Mouse (Mus musculus) myocyte (in vitro differentiated cells): ENCODE measurements around the gene Erich3. TPM values are rescaled to one million over a fixed set of nuclear protein-coding genes. Genes with fewer than 3 reads are reported as not detected.

Source experiments
- H3K27me3 ChIP-seq: one replicate; pipeline ENCODE4 v1.6.1; 2011; ENCODE audit not compliant: control insufficient read depth, insufficient read depth, insufficient read length
- H3K36me3 ChIP-seq: one replicate; pipeline ENCODE4 v1.6.1; 2011; ENCODE audit not compliant: control insufficient read depth, insufficient read depth
- H3K4me2 ChIP-seq: one replicate; pipeline ENCODE4 v1.6.1; 2011; ENCODE audit warnings: low read depth, control low read depth
- H3K4me3 ChIP-seq: one replicate; pipeline ENCODE4 v1.5.1; 2011; ENCODE audit warnings: mild to moderate bottlenecking, control low read depth, moderate library complexity
- H3K79me2 ChIP-seq: one replicate; pipeline ENCODE4 v1.6.1; 2011; ENCODE audit not compliant: control insufficient read depth, insufficient read depth
- H3ac ChIP-seq: one replicate; pipeline ENCODE4 v1.6.1; 2011; ENCODE audit not compliant: control insufficient read depth, insufficient read length
- CEBPB ChIP-seq: IDR thresholded peaks from 2 replicates; pipeline ENCODE4 v1.6.1; 2011; ENCODE audit warnings: mild to moderate bottlenecking, moderate library complexity; ENCODE audit not compliant: poor library complexity, insufficient read depth, severe bottlenecking
- E2F4 ChIP-seq: IDR thresholded peaks from one replicate; pipeline ENCODE4 v1.6.1; 2011; ENCODE audit warnings: mild to moderate bottlenecking, control low read depth, moderate library complexity; ENCODE audit not compliant: insufficient read depth
- MAX ChIP-seq: IDR thresholded peaks from one replicate; pipeline ENCODE4 v1.6.1; 2011; ENCODE audit warnings: low read depth, mild to moderate bottlenecking, control low read depth
- MYOD1 ChIP-seq, 3 experiments: IDR thresholded peaks; one replicate each; pipeline ENCODE4 v1.6.1; 2011; ENCODE audit warnings: control low read depth in 2 of 3, low read depth in 2 of 3, mild to moderate bottlenecking in 2 of 3, moderate library complexity in 1 of 3; ENCODE audit not compliant: insufficient read length in 2 of 3, control insufficient read depth in 1 of 3
- MYOG ChIP-seq, 3 experiments: IDR thresholded peaks; one replicate each; pipeline ENCODE4 v1.6.1; 2011; ENCODE audit warnings: control low read depth in 2 of 3, low read depth in 2 of 3, mild to moderate bottlenecking in 2 of 3; ENCODE audit not compliant: insufficient read length in 2 of 3, control insufficient read depth in 1 of 3, insufficient read depth in 1 of 3
- POLR2A ChIP-seq: IDR thresholded peaks from one replicate; pipeline ENCODE4 v1.6.1; 2011; ENCODE audit warnings: low read depth, mild to moderate bottlenecking, control low read depth, moderate library complexity; ENCODE audit not compliant: insufficient read length
- POLR2AphosphoS2 ChIP-seq: IDR thresholded peaks from one replicate; pipeline ENCODE4 v1.6.1; 2011; ENCODE audit warnings: low read depth, control low read depth; ENCODE audit not compliant: insufficient read length
- REST ChIP-seq: IDR thresholded peaks from one replicate; pipeline ENCODE4 v1.6.1; 2011; ENCODE audit warnings: mild to moderate bottlenecking, control low read depth, moderate library complexity; ENCODE audit not compliant: insufficient read depth, insufficient read length
- SRF ChIP-seq: IDR thresholded peaks from one replicate; pipeline ENCODE4 v1.6.1; 2011; ENCODE audit warnings: low read depth; ENCODE audit not compliant: control insufficient read depth, insufficient read length
- TCF12 ChIP-seq: IDR thresholded peaks from one replicate; pipeline ENCODE4 v1.6.1; 2011; ENCODE audit warnings: mild to moderate bottlenecking, control low read depth; ENCODE audit not compliant: poor library complexity, insufficient read depth, severe bottlenecking
- TCF3 ChIP-seq: IDR thresholded peaks from one replicate; pipeline ENCODE4 v1.6.1; 2011; ENCODE audit warnings: low read depth, control low read depth; ENCODE audit not compliant: insufficient read length
- USF1 ChIP-seq: IDR thresholded peaks from one replicate; pipeline ENCODE4 v1.6.1; 2011; ENCODE audit warnings: low read depth, mild to moderate bottlenecking, control low read depth, moderate library complexity
- polyA plus RNA-seq: library from polyadenylated mRNA; unstranded; fragments of >200 nt; fragmentation: generic; extraction: Trizol; gene quantifications from one replicate; pipeline ENCODE4 v1.2.1, GENCODE M21; 2012; ENCODE audit warnings: missing spikeins

The Erich3 gene
- polyA plus RNA-seq, 1 experiment: not detected

DNA sequence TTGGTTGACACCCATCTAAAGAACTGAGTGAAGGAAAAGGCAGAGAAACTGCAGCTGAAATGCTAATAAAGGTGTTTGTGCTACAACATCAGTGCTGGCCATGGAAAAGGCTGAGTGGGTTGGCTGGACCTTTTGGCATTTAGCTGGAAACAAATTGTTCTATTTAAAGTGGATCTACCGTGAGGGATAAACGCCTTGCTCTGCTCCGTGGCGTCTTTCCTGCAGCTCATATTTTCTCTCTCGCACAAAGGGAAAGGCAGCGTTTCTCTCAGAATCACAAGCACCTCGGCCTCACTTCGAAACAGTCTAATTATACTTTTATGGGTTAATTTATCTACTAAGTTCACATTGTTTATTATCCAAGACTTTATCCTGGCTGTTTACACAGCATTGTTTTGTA is 136.8 kb downstream of the Erich3 start:
- Histone ChIP-seq H3ac (no peak overlapping the region), H3K4me2 (no peak overlapping the region), H3K36me3 (no peaks in the 10 kb centered on the region), H3K79me2 (no peaks in the 10 kb centered on the region), H3K27me3 (no peaks in the 10 kb centered on the region), H3K4me3 (no peak overlapping the region)
- TF ChIP-seq POLR2AphosphoS2: no peak
- no peak for TF ChIP-seq TCF12
- no peak for TF ChIP-seq POLR2A
- no peak for TF ChIP-seq CEBPB
- no peak for TF ChIP-seq MYOD1 (IDR thresholded peaks at IDR 0.05; ENCODE audit: control insufficient read depth in 1 of 3, insufficient read length in 2 of 3, low read depth in 2 of 3)

DNA sequence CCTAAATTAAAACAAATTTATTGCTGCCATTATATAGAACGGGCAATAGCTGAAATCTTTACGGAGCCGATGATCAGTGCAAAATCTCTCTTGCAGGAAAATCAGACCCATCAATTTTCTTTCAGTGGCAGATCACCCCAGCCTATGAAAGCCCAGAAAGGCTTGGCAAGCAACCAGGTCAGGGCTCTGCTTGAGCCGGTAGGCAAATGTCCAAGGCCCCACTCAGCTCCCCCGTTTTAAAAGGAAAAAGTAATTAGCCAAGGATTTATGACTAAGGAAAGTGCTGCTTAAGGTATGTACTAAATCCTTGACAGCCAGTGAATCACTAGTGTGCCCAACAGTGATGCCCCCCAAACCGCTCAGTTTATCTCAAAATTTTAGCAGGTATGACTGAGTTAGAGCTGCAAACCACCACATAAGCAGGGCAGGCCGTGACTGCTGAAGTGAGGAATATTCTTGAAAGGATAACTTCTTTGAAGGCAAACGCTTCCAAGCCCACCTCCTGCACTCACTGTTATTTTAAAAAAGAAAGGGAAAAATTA is 137.3 kb downstream of the Erich3 start:
- Histone ChIP-seq H3K27me3 (no peaks in the 10 kb centered on the region), H3K79me2 (no peaks in the 10 kb centered on the region), H3ac (no peak overlapping the region), H3K4me2 (no peak overlapping the region), H3K4me3 (no peak overlapping the region), H3K36me3 (no peaks in the 10 kb centered on the region)
- TF ChIP-seq TCF12: no peak
- TF ChIP-seq SRF: no peak

DNA sequence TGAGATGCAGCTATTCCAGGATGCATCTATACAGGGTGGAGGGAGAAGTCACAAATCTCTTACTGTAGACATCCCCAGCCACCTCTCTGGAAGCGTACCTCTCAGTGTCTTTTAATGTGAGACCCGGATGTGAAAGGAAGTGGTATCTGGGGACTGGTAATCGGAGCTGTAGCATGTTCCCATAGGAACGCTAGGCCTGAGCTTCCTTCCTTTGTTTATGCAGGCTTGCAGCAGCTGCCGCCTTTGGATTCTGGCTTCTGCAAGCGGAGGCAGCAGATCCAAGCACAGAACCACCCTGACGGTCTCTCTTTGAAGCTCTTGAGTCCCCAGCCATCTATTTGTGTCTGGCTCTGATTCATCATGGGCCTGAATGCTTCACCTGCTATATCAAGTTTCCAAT is 143.0 kb downstream of the Erich3 start:
- TF ChIP-seq MAX (no peak), POLR2AphosphoS2 (no peak), POLR2A (no peak), E2F4 (no peak), SRF (no peak), MYOG (IDR thresholded peaks at IDR 0.05; ENCODE audit: control insufficient read depth in 1 of 3, insufficient read depth in 1 of 3, insufficient read length in 2 of 3, low read depth in 2 of 3) (peak in 2 of 3 experiments; percentile 42), TCF12 (no peak), CEBPB (no peak), USF1 (no peak), MYOD1 (IDR thresholded peaks at IDR 0.05; ENCODE audit: control insufficient read depth in 1 of 3, insufficient read length in 2 of 3, low read depth in 2 of 3) (peak in 2 of 3 experiments; percentile 29 to 62)
- H3ac ChIP-seq: no peak overlapping the region
- peak overlapping the region; percentile 34 for H3K4me2 ChIP-seq
- H3K27me3 ChIP-seq: no peaks in the 10 kb centered on the region
- no peaks in the 10 kb centered on the region for H3K36me3 ChIP-seq
- H3K4me3 ChIP-seq: no peak overlapping the region
- H3K79me2 ChIP-seq: no peaks in the 10 kb centered on the region

DNA sequence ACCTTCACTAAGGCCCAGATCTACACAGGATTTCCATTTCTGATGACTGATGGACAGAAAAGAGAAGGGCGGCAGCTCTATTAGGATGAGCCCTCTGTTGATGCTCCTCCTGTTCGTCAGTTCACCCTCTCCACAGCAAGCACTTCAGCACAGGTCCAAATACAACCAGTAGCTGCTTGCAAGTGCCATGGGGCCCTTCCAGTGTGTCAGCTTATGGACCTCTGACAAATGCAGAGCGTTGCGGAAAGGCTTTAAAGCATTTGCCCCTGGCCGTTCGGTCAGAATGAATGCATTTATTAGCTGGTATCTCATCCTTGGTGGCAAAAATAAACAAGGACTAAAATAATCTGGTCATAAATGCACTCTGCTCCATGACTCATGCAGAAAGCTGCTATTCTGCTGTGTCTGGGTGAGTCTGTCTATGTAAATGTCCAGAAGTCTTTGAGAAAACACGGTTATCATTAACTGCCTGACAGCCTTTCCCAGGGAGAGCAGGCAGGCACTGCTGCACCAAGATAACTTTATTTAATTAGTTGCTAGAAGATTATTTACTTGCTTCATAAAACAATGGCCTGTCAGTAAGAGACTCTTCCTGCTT is 146.7 kb downstream of the Erich3 start:
- Histone ChIP-seq H3K79me2 (no peaks in the 10 kb centered on the region), H3K4me2 (no peak overlapping the region), H3K4me3 (no peak overlapping the region), H3ac (no peak overlapping the region), H3K27me3 (no peaks in the 10 kb centered on the region), H3K36me3 (no peaks in the 10 kb centered on the region)
- TF ChIP-seq TCF3 (no peak), MYOG (IDR thresholded peaks at IDR 0.05; ENCODE audit: control insufficient read depth in 1 of 3, insufficient read depth in 1 of 3, insufficient read length in 2 of 3, low read depth in 2 of 3) (no peak), POLR2AphosphoS2 (no peak)

DNA sequence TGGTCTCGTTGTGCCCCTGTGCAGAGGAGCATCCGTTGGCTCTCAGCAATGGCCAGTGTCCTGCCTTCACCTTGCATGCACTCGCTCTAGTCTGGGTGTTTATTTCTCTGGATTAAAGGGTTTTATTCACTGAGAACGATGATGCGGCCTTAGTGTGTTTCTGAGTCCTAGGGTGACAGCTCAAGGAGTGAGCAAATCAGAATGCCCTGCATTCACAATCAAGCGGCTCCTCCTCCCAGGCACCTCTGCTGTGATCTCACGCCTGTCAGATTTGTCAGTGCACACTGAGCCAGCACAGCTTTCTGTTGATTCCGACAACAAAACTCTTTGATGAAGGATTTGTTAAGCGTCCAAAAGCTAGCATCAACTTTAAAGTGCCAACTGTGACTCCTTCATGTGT is 147.6 kb downstream of the Erich3 start:
- H3K4me2 ChIP-seq: no peak overlapping the region
- H3K27me3 ChIP-seq: no peaks in the 10 kb centered on the region
- no peak overlapping the region for H3K4me3 ChIP-seq
- no peaks in the 10 kb centered on the region for H3K36me3 ChIP-seq
- H3K79me2 ChIP-seq: no peaks in the 10 kb centered on the region
- no peak overlapping the region for H3ac ChIP-seq
- TF ChIP-seq SRF (no peak), TCF12 (no peak), CEBPB (no peak), MYOD1 (IDR thresholded peaks at IDR 0.05; ENCODE audit: control insufficient read depth in 1 of 3, insufficient read length in 2 of 3, low read depth in 2 of 3) (no peak), E2F4 (no peak), MAX (no peak), POLR2AphosphoS2 (no peak), MYOG (IDR thresholded peaks at IDR 0.05; ENCODE audit: control insufficient read depth in 1 of 3, insufficient read depth in 1 of 3, insufficient read length in 2 of 3, low read depth in 2 of 3) (no peak), TCF3 (no peak), REST (no peak), POLR2A (no peak), USF1 (no peak)
